Mouse (Mus musculus) kidney, embryonic 14.5 days (tissue): ENCODE data around the gene Ipcef1. TPM values are rescaled to one million over a fixed set of nuclear protein-coding genes. Genes with fewer than 3 reads are reported as not detected.

Experiments used
- ATAC-seq: fragments of 200-750 bp; cut with Nextera tagmentation; 2 replicates; pipeline ENCODE4 v1.8.0; 2017; ENCODE audit warnings: moderate number of reproducible peaks, mild to moderate bottlenecking, moderate TSS enrichment, moderate library complexity; ENCODE audit not compliant: low FRiP score, low TSS enrichment
- H3K27ac ChIP-seq: fragments of 300-500 bp; sonication (generic); 2 replicates; pipeline ENCODE4 v1.5.1; 2014; ENCODE audit warnings: low read depth, mild to moderate bottlenecking, low read length, moderate library complexity, mixed read lengths
- H3K27me3 ChIP-seq: fragments of 300-500 bp; sonication (generic); 2 replicates; pipeline ENCODE4 v1.6.1; 2014; ENCODE audit warnings: mild to moderate bottlenecking, low read length; ENCODE audit not compliant: control insufficient read depth, insufficient read depth
- H3K36me3 ChIP-seq: fragments of 300-500 bp; sonication (generic); 2 replicates; pipeline ENCODE4 v1.6.1; 2014; ENCODE audit warnings: low read length, mixed read lengths; ENCODE audit not compliant: control insufficient read depth, insufficient read depth
- H3K4me1 ChIP-seq: fragments of 300-500 bp; sonication (generic); 2 replicates; pipeline ENCODE4 v1.6.1; 2014; ENCODE audit warnings: low read length, mixed read lengths; ENCODE audit not compliant: control insufficient read depth, insufficient read depth
- H3K4me2 ChIP-seq: fragments of 300-500 bp; sonication (generic); replicated peaks from 2 replicates; pipeline ENCODE4 v1.6.1; 2014; ENCODE audit warnings: low read depth, mild to moderate bottlenecking, low read length
- H3K4me3 ChIP-seq: fragments of 300-500 bp; sonication (generic); 2 replicates; pipeline ENCODE4 v1.5.1; 2014; ENCODE audit warnings: mild to moderate bottlenecking, low read length
- H3K9ac ChIP-seq: fragments of 300-500 bp; sonication (generic); 2 replicates; pipeline ENCODE4 v1.6.1; 2014; ENCODE audit warnings: low read depth, mild to moderate bottlenecking, low read length, moderate library complexity
- H3K9me3 ChIP-seq: fragments of 300-500 bp; sonication (generic); 2 replicates; pipeline ENCODE4 v1.6.1; 2016; ENCODE audit warnings: low read length; ENCODE audit not compliant: control insufficient read depth
- WGBS: fragments of 180-500 bp; shearing (Covaris S2); extraction: QIAGEN DNeasy Blood & Tissue Kit; methylation state at CpG from one replicate; pipeline ENCODE4 v1.1.7; 2014; 5-methylcytosine and 5-hydroxymethylcytosine counted together
- polyA plus RNA-seq: library from polyadenylated mRNA; unstranded; fragments of >200 nt; fragmentation: Nextera tagmentation; extraction: Ambion mirVana; gene quantifications from 2 replicates; pipeline ENCODE4 v1.2.1, GENCODE M21; 2014

The Ipcef1 gene
- polyA plus RNA-seq, 1 experiment from 2014 or later, result 3.6 TPM

GRCm38 (mm10) chr10:7070100-7070835 is 18.0 kb upstream of the Ipcef1 start:
- no peak overlapping the region for H3K4me3 ChIP-seq
- no peaks in the 10 kb centered on the region for H3K27me3 ChIP-seq
- ATAC-seq, result no peak
- no peak overlapping the region for H3K9ac ChIP-seq
- H3K36me3 ChIP-seq, result no peaks in the 10 kb centered on the region
- H3K4me2 ChIP-seq, result no peak overlapping the region
- no peak overlapping the region for H3K27ac ChIP-seq
- H3K9me3 ChIP-seq, result no peaks in the 10 kb centered on the region
- H3K4me1 ChIP-seq, result no peaks in the 10 kb centered on the region
- 64% methylated on average over 8 of the region's 8 CpGs for WGBS

- Histone ChIP-seq H3K9ac (no peak overlapping the region), H3K27ac (no peak overlapping the region), H3K4me2 (no peak overlapping the region), H3K27me3 (no peaks in the 10 kb centered on the region), H3K9me3 (no peaks in the 10 kb centered on the region), H3K36me3 (no peaks in the 10 kb centered on the region), H3K4me3 (no peak overlapping the region), H3K4me1 (no peaks in the 10 kb centered on the region)
- no peak for ATAC-seq
- WGBS, result 82% methylated on average over 2 of the region's 2 CpGs
These were observed 16.8 kb upstream of the Ipcef1 start for GRCm38 (mm10) chr10:7069090-7069489.

- WGBS, result 74% methylated on average over 12 of the region's 12 CpGs
- no peak overlapping the region for H3K9ac ChIP-seq
- H3K4me3 ChIP-seq, result no peak overlapping the region
- no peaks in the 10 kb centered on the region for H3K27me3 ChIP-seq
- no peaks in the 10 kb centered on the region for H3K4me1 ChIP-seq
- no peaks in the 10 kb centered on the region for H3K36me3 ChIP-seq
- H3K4me2 ChIP-seq, result no peak overlapping the region
- H3K27ac ChIP-seq, result no peak overlapping the region
- no peak for ATAC-seq
- no peaks in the 10 kb centered on the region for H3K9me3 ChIP-seq
These were observed 16.3 kb upstream of the Ipcef1 start for GRCm38 (mm10) chr10:7068608-7069007.

GRCm38 (mm10) chr10:7063752-7064457 is 11.6 kb upstream of the Ipcef1 start:
- WGBS, result 80% methylated on average over 9 of the region's 9 CpGs
- no peaks in the 10 kb centered on the region for H3K27me3 ChIP-seq
- H3K9ac ChIP-seq, result no peak overlapping the region
- H3K4me2 ChIP-seq, result no peak overlapping the region
- no peak overlapping the region for H3K27ac ChIP-seq
- H3K9me3 ChIP-seq, result no peaks in the 10 kb centered on the region
- H3K4me1 ChIP-seq, result no peaks in the 10 kb centered on the region
- no peaks in the 10 kb centered on the region for H3K36me3 ChIP-seq
- no peak for ATAC-seq
- no peak overlapping the region for H3K4me3 ChIP-seq

GRCm38 (mm10) chr10:7062993-7063392 is 10.7 kb upstream of the Ipcef1 start:
- 88% methylated on average over 7 of the region's 7 CpGs for WGBS
- H3K4me3 ChIP-seq, result no peak overlapping the region
- no peaks in the 10 kb centered on the region for H3K4me1 ChIP-seq
- no peak overlapping the region for H3K4me2 ChIP-seq
- no peak overlapping the region for H3K9ac ChIP-seq
- no peaks in the 10 kb centered on the region for H3K36me3 ChIP-seq
- ATAC-seq, result no peak
- no peak overlapping the region for H3K27ac ChIP-seq
- no peaks in the 10 kb centered on the region for H3K9me3 ChIP-seq
- no peaks in the 10 kb centered on the region for H3K27me3 ChIP-seq

- ATAC-seq, result no peak
- Histone ChIP-seq H3K9me3 (no peaks in the 10 kb centered on the region), H3K36me3 (no peaks in the 10 kb centered on the region), H3K27ac (no peak overlapping the region), H3K4me2 (no peak overlapping the region), H3K27me3 (no peaks in the 10 kb centered on the region), H3K4me3 (no peak overlapping the region), H3K4me1 (0 out of 2 replicates have a peak, but pooled peaks cover under 1% of the 10 kb centered on the region), H3K9ac (no peak overlapping the region)
- WGBS, result 38% methylated on average over 5 of the region's 5 CpGs
These were observed 8.0 kb upstream of the Ipcef1 start for GRCm38 (mm10) chr10:7060326-7060725.

GRCm38 (mm10) chr10:7057546-7057945 is 5.3 kb upstream of the Ipcef1 start:
- ATAC-seq, result no peak
- H3K27ac ChIP-seq, result no peak overlapping the region
- 83% methylated on average over 1 of the region's 1 CpGs for WGBS
- no peaks in the 10 kb centered on the region for H3K27me3 ChIP-seq
- no peak overlapping the region for H3K4me2 ChIP-seq
- no peak overlapping the region for H3K4me3 ChIP-seq
- 0 out of 2 replicates have a peak, but pooled peaks cover 3% of the 10 kb centered on the region for H3K4me1 ChIP-seq
- no peaks in the 10 kb centered on the region for H3K36me3 ChIP-seq
- H3K9me3 ChIP-seq, result no peaks in the 10 kb centered on the region
- H3K9ac ChIP-seq, result no peak overlapping the region

- Histone ChIP-seq H3K27ac (peak overlapping the region; percentile 56; the same call in 1 of the 2 replicates), H3K4me1 (0 out of 2 replicates have a peak, but pooled peaks cover 3% of the 10 kb centered on the region), H3K27me3 (no peaks in the 10 kb centered on the region), H3K4me2 (no peak overlapping the region), H3K9ac (no peak overlapping the region), H3K36me3 (no peaks in the 10 kb centered on the region), H3K4me3 (no peak overlapping the region; the same call in 1 of the 2 replicates), H3K9me3 (no peaks in the 10 kb centered on the region)
- ATAC-seq, result peak; percentile 78; the same call in 1 of the 2 replicates
- WGBS, result 63% methylated on average over 6 of the region's 6 CpGs
These were observed 2.4 kb upstream of the Ipcef1 start for GRCm38 (mm10) chr10:7054560-7055205.

GRCm38 (mm10) chr10:7049901-7050300 is 2.4 kb downstream of the Ipcef1 start:
- Histone ChIP-seq H3K4me2 (no peak overlapping the region), H3K27ac (no peak overlapping the region), H3K4me3 (no peak overlapping the region), H3K27me3 (no peaks in the 10 kb centered on the region), H3K9me3 (no peaks in the 10 kb centered on the region), H3K36me3 (no peaks in the 10 kb centered on the region), H3K4me1 (no peaks in the 10 kb centered on the region), H3K9ac (no peak overlapping the region)
- 76% methylated on average over 3 of the region's 3 CpGs for WGBS
- no peak for ATAC-seq
